Mouse (Mus musculus): ENCODE data around the gene Scn8a. TPM values are rescaled to one million over a fixed set of nuclear protein-coding genes. Genes with fewer than 3 reads are reported as not detected.

The Scn8a gene
- polyA plus RNA-seq, 1 experiment from 2014 or later: 12.7 TPM

- Histone ChIP-seq H3K9me3 (ENCODE audit: control insufficient read depth, low read length) (no peaks in the 10 kb centered on the region), H3K9ac (ENCODE audit: low read length) (no peak overlapping the region), H3K36me3 (ENCODE audit: control insufficient read depth, insufficient read depth, low read length) (no peaks in the 10 kb centered on the region), H3K4me3 (ENCODE audit: low read depth, low read length) (no peak overlapping the region), H3K4me1 (ENCODE audit: control insufficient read depth, insufficient read depth, low read length) (no peaks in the 10 kb centered on the region), H3K27me3 (ENCODE audit: control insufficient read depth, insufficient read depth, low read length) (no peaks in the 10 kb centered on the region), H3K4me2 (ENCODE audit: low read depth) (no peak overlapping the region), H3K27ac (ENCODE audit: low read depth, low read length) (no peak overlapping the region)
- DNase-seq (ENCODE audit: low spot score) (no peak), ATAC-seq (ENCODE audit: insufficient read depth, low FRiP score, low TSS enrichment) (no peak)
- 74% methylated on average over 3 of the region's 3 CpGs for WGBS
These were observed 134.9 kb downstream of the Scn8a start for GRCm38 (mm10) chr15:101004538-101004937.

- Histone ChIP-seq H3K36me3 (ENCODE audit: control insufficient read depth, insufficient read depth, low read length) (peaks cover 1% of the 10 kb centered on the region; the same call in 1 of the 2 replicates), H3K4me1 (ENCODE audit: control insufficient read depth, insufficient read depth, low read length) (no peaks in the 10 kb centered on the region), H3K9ac (ENCODE audit: low read length) (no peak overlapping the region), H3K4me2 (ENCODE audit: low read depth) (no peak overlapping the region), H3K27ac (ENCODE audit: low read depth, low read length) (no peak overlapping the region), H3K4me3 (ENCODE audit: low read depth, low read length) (no peak overlapping the region), H3K9me3 (ENCODE audit: control insufficient read depth, low read length) (no peaks in the 10 kb centered on the region), H3K27me3 (ENCODE audit: control insufficient read depth, insufficient read depth, low read length) (no peaks in the 10 kb centered on the region)
- no peak for DNase-seq (ENCODE audit: low spot score)
- WGBS: 83% methylated on average over 8 of the region's 8 CpGs
- ATAC-seq (ENCODE audit: insufficient read depth, low FRiP score, low TSS enrichment): no peak
These were observed 136.1 kb downstream of the Scn8a start for GRCm38 (mm10) chr15:101005717-101006116.

DNA sequence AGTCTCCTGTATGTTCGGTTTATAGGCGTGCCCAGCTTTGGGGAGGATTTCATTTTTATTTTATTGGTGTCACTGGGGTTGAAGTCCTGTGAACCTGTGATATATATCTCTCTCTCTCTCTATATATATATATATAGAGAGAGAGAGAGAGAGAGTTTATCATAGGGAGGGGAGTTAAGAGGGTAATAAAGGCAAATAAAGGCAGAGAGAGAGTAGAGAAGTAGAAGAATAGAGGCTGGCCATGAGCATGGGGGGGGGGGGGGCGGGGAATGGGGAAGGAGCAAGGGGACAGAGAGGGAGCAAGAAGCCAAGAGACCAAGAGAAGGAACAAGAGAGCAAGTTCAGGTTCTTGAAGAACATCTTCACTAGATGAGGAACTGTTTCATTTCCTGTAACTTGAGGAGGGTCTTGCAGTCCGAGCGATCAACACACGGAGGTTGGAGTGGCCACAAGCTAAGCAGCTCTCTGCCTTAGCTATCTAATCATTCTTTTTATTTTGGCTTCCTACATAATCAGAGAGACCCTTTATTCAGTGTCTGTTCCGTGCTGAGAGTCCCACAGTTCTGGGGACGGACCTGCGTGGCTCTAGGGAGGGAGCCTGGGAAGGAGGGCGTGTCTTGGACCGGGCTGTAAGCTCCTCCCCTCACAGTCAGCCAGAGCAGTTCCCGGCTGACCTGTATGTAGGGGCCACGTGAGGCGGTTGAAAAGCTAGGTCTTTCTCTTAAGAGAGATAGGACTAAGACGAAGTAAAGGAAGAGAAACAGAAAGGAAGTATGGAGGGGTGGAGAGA, 136.8 kb downstream of the Scn8a start:
- H3K4me1 ChIP-seq (ENCODE audit: control insufficient read depth, insufficient read depth, low read length): no peaks in the 10 kb centered on the region
- DNase-seq (ENCODE audit: low spot score) (peak; percentile 57), ATAC-seq (ENCODE audit: insufficient read depth, low FRiP score, low TSS enrichment) (peak; percentile 61; the same call in 1 of the 2 replicates)
- WGBS: 14% methylated on average over 14 of the region's 15 CpGs
- peak overlapping the region; percentile 23; the same call in 1 of the 2 replicates for H3K9ac ChIP-seq (ENCODE audit: low read length)
- no peaks in the 10 kb centered on the region for H3K9me3 ChIP-seq (ENCODE audit: control insufficient read depth, low read length)
- peak overlapping the region; percentile 47 for H3K4me2 ChIP-seq (ENCODE audit: low read depth)
- H3K4me3 ChIP-seq (ENCODE audit: low read depth, low read length): peak overlapping the region; percentile 27
- no peaks in the 10 kb centered on the region for H3K27me3 ChIP-seq (ENCODE audit: control insufficient read depth, insufficient read depth, low read length)
- peaks cover 2% of the 10 kb centered on the region; the same call in 1 of the 2 replicates for H3K36me3 ChIP-seq (ENCODE audit: control insufficient read depth, insufficient read depth, low read length)
- no peak overlapping the region for H3K27ac ChIP-seq (ENCODE audit: low read depth, low read length)

- Histone ChIP-seq H3K9ac (ENCODE audit: low read length) (no peak overlapping the region), H3K4me3 (ENCODE audit: low read depth, low read length) (no peak overlapping the region), H3K36me3 (ENCODE audit: control insufficient read depth, insufficient read depth, low read length) (peaks cover 2% of the 10 kb centered on the region; the same call in 1 of the 2 replicates), H3K27me3 (ENCODE audit: control insufficient read depth, insufficient read depth, low read length) (no peaks in the 10 kb centered on the region), H3K4me1 (ENCODE audit: control insufficient read depth, insufficient read depth, low read length) (no peaks in the 10 kb centered on the region), H3K4me2 (ENCODE audit: low read depth) (no peak overlapping the region), H3K27ac (ENCODE audit: low read depth, low read length) (no peak overlapping the region), H3K9me3 (ENCODE audit: control insufficient read depth, low read length) (no peaks in the 10 kb centered on the region)
- 68% methylated on average over 7 of the region's 7 CpGs for WGBS
- ATAC-seq (ENCODE audit: insufficient read depth, low FRiP score, low TSS enrichment) (no peak), DNase-seq (ENCODE audit: low spot score) (no peak)
These were observed 137.6 kb downstream of the Scn8a start for GRCm38 (mm10) chr15:101007236-101007635.

DNA sequence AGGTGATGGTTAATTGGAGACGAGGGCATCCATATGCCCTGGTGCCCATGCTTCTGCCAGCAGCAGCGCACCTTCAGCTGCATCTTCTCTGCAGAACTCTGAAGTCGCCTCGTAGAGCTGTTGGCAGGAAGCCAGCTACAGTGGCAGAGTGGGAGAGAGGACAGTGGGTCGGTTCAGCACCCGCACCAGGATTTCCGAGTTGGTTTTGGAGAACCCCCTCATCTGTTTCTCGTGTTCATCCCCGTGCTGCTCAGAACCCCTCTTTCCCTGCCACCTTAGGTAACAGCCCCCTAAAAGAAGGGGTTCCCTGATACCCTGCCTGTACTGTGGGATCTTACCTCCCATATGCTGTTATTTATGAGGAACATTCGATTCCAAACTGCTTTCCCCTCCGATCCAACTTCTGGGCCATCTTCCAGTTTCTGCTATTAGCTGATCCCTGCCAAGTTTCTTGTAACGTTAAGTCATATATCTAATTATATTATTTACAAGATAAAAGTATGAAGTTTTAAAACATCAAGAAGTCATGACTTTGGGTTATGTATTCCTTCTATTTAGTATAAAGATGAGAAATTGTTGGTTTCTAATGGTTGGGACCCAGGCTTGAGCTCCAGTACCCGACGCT, 138.8 kb downstream of the Scn8a start:
- WGBS: 93% methylated on average over 14 of the region's 14 CpGs
- no peak overlapping the region for H3K4me3 ChIP-seq (ENCODE audit: low read depth, low read length)
- no peaks in the 10 kb centered on the region for H3K4me1 ChIP-seq (ENCODE audit: control insufficient read depth, insufficient read depth, low read length)
- no peak for ATAC-seq (ENCODE audit: insufficient read depth, low FRiP score, low TSS enrichment)
- H3K36me3 ChIP-seq (ENCODE audit: control insufficient read depth, insufficient read depth, low read length): peaks cover 2% of the 10 kb centered on the region; the same call in 1 of the 2 replicates
- H3K9me3 ChIP-seq (ENCODE audit: control insufficient read depth, low read length): no peaks in the 10 kb centered on the region
- H3K4me2 ChIP-seq (ENCODE audit: low read depth): no peak overlapping the region
- no peaks in the 10 kb centered on the region for H3K27me3 ChIP-seq (ENCODE audit: control insufficient read depth, insufficient read depth, low read length)
- no peak overlapping the region for H3K27ac ChIP-seq (ENCODE audit: low read depth, low read length)
- no peak overlapping the region for H3K9ac ChIP-seq (ENCODE audit: low read length)
- no peak for DNase-seq (ENCODE audit: low spot score)

DNA sequence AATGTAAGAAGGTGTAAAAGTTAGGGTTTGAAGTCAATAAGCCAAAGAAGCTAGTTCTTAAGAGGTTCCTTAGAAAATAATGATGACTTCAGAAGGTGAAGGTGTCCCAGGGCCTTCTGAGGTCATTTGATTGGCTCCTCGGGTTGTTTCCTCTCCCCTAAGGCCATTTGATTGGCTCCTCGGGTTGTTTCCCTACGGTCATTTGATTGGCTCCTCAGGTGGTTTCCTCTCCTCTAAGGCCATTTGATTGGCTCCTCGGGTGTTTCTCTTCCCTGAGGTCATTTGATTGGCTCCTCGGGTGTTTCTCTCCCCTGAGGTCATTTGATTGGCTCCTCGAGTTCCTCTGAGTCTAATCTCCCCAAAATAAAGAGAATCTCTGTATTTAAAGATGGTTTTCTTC, 141.7 kb downstream of the Scn8a start:
- H3K27me3 ChIP-seq (ENCODE audit: control insufficient read depth, insufficient read depth, low read length): no peaks in the 10 kb centered on the region
- no peak overlapping the region for H3K4me2 ChIP-seq (ENCODE audit: low read depth)
- no peak overlapping the region for H3K4me3 ChIP-seq (ENCODE audit: low read depth, low read length)
- ATAC-seq (ENCODE audit: insufficient read depth, low FRiP score, low TSS enrichment) (no peak), DNase-seq (ENCODE audit: low spot score) (no peak)
- no peaks in the 10 kb centered on the region for H3K4me1 ChIP-seq (ENCODE audit: control insufficient read depth, insufficient read depth, low read length)
- no peaks in the 10 kb centered on the region for H3K9me3 ChIP-seq (ENCODE audit: control insufficient read depth, low read length)
- H3K9ac ChIP-seq (ENCODE audit: low read length): no peak overlapping the region
- 91% methylated on average over 6 of the region's 6 CpGs for WGBS
- peaks cover 2% of the 10 kb centered on the region; the same call in 1 of the 2 replicates for H3K36me3 ChIP-seq (ENCODE audit: control insufficient read depth, insufficient read depth, low read length)
- no peak overlapping the region for H3K27ac ChIP-seq (ENCODE audit: low read depth, low read length)

GRCm38 (mm10) chr15:101028960-101029359, 159.3 kb downstream of the Scn8a start:
- H3K27ac ChIP-seq (ENCODE audit: low read depth, low read length): no peak overlapping the region
- no peak for DNase-seq (ENCODE audit: low spot score)
- 72% methylated on average over 2 of the region's 2 CpGs for WGBS

DNA sequence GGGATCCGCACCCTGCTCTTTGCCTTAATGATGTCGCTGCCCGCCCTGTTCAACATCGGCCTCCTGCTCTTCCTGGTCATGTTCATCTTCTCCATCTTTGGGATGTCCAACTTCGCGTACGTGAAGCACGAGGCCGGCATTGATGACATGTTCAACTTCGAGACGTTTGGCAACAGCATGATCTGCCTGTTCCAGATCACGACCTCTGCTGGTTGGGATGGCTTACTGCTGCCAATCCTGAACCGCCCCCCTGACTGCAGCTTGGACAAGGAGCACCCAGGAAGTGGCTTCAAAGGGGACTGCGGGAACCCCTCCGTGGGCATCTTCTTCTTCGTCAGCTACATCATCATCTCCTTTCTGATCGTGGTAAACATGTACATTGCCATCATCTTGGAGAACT, 170.0 kb downstream of the Scn8a start:
- H3K27me3 ChIP-seq (ENCODE audit: control insufficient read depth, insufficient read depth, low read length): peaks cover 18% of the 10 kb centered on the region
- no peak overlapping the region for H3K4me3 ChIP-seq (ENCODE audit: low read depth, low read length)
- DNase-seq (ENCODE audit: low spot score) (peak; percentile 38), ATAC-seq (ENCODE audit: insufficient read depth, low FRiP score, low TSS enrichment) (no peak)
- no peaks in the 10 kb centered on the region for H3K9me3 ChIP-seq (ENCODE audit: control insufficient read depth, low read length)
- H3K4me1 ChIP-seq (ENCODE audit: control insufficient read depth, insufficient read depth, low read length): no peaks in the 10 kb centered on the region
- H3K36me3 ChIP-seq (ENCODE audit: control insufficient read depth, insufficient read depth, low read length): no peaks in the 10 kb centered on the region
- WGBS: 50% methylated on average over 17 of the region's 17 CpGs
- no peak overlapping the region for H3K9ac ChIP-seq (ENCODE audit: low read length)
- H3K4me2 ChIP-seq (ENCODE audit: low read depth): no peak overlapping the region
- H3K27ac ChIP-seq (ENCODE audit: low read depth, low read length): no peak overlapping the region

More at GRCm38 (mm10) chr15:101028960-101029359, 159.3 kb downstream of the Scn8a start:
- H3K36me3 ChIP-seq (ENCODE audit: control insufficient read depth, insufficient read depth, low read length): no peaks in the 10 kb centered on the region; the same call in 1 of the 2 replicates
- ATAC-seq (ENCODE audit: insufficient read depth, low FRiP score, low TSS enrichment): no peak
- no peak overlapping the region for H3K9ac ChIP-seq (ENCODE audit: low read length)
- H3K4me2 ChIP-seq (ENCODE audit: low read depth): no peak overlapping the region
- H3K9me3 ChIP-seq (ENCODE audit: control insufficient read depth, low read length): no peaks in the 10 kb centered on the region
- no peak overlapping the region for H3K4me3 ChIP-seq (ENCODE audit: low read depth, low read length)
- H3K27me3 ChIP-seq (ENCODE audit: control insufficient read depth, insufficient read depth, low read length): no peaks in the 10 kb centered on the region
- no peaks in the 10 kb centered on the region for H3K4me1 ChIP-seq (ENCODE audit: control insufficient read depth, insufficient read depth, low read length)

Measured in neural tube, embryonic 11.5 days (tissue).